Mouse (Mus musculus) forebrain, embryonic 12.5 days (tissue): ENCODE measurements at regions not wholly inside any gene's neighbourhood (a gene's known extent, or its start where the extent isn't known, plus 50 kb on each side); places are given as distances from the start of the nearest gene placed in this dataset.

Experiments used
- ATAC-seq: fragments of 200-750 bp; cut with Nextera tagmentation; 2 replicates; pipeline ENCODE4 v1.8.0; 2017; ENCODE audit warnings: moderate TSS enrichment; ENCODE audit not compliant: low FRiP score
- H3K27ac ChIP-seq: fragments of 300-500 bp; sonication (generic); 2 replicates; pipeline ENCODE4 v1.5.1; 2016; ENCODE audit warnings: mild to moderate bottlenecking
- H3K27me3 ChIP-seq: fragments of 300-500 bp; sonication (generic); 2 replicates; pipeline ENCODE4 v1.6.1; 2016; ENCODE audit warnings: mild to moderate bottlenecking
- H3K36me3 ChIP-seq: fragments of 300-500 bp; sonication (generic); replicated peaks from 2 replicates; pipeline ENCODE4 v1.6.1; 2016; ENCODE audit warnings: mild to moderate bottlenecking
- H3K4me1 ChIP-seq: fragments of 300-500 bp; sonication (generic); 2 replicates; pipeline ENCODE4 v1.6.1; 2016
- H3K4me2 ChIP-seq: fragments of 300-500 bp; sonication (generic); 2 replicates; pipeline ENCODE4 v1.6.1; 2016; ENCODE audit warnings: mild to moderate bottlenecking, moderate library complexity
- H3K4me3 ChIP-seq: fragments of 300-500 bp; sonication (generic); replicated peaks from 2 replicates; pipeline ENCODE4 v1.5.1; 2016; ENCODE audit warnings: mild to moderate bottlenecking
- H3K9ac ChIP-seq: fragments of 300-500 bp; sonication (generic); 2 replicates; pipeline ENCODE4 v1.6.1; 2016; ENCODE audit warnings: mild to moderate bottlenecking
- H3K9me3 ChIP-seq: fragments of 300-500 bp; sonication (generic); 2 replicates; pipeline ENCODE4 v1.6.1; 2016
- WGBS: fragments of 180-500 bp; shearing (Covaris S2); methylation state at CpG from one replicate; pipeline ENCODE4 v1.1.7; 2016; 5-methylcytosine and 5-hydroxymethylcytosine counted together

DNA sequence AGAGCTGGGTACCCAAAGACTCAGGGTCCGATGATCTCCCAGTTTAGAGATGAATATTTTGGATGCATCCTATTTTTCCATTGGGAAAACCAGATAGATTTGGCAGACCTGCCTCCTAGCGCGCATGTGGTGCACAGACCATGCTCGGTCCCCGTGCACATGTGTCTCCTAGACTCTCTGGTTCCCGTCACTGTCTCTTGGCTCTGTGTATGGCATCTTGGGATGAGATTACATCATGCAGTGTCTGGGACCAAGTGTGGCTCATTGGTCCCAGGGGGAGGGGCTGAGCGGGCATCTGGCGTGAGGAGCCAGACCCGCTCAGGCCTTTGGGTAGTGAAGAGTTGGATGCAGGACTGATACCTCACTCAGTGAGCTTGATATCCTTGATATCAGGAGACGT is 204.3 kb upstream of the Msx2 start:
- Histone ChIP-seq H3K9me3 (no peaks in the 10 kb centered on the region), H3K27me3 (peaks cover 17% of the 10 kb centered on the region), H3K36me3 (no peaks in the 10 kb centered on the region), H3K27ac (no peak overlapping the region), H3K4me1 (peaks cover 9% of the 10 kb centered on the region), H3K9ac (no peak overlapping the region), H3K4me3 (no peak overlapping the region), H3K4me2 (no peak overlapping the region)
- WGBS, result 95% methylated on average over 10 of the region's 10 CpGs
- no peak for ATAC-seq

DNA sequence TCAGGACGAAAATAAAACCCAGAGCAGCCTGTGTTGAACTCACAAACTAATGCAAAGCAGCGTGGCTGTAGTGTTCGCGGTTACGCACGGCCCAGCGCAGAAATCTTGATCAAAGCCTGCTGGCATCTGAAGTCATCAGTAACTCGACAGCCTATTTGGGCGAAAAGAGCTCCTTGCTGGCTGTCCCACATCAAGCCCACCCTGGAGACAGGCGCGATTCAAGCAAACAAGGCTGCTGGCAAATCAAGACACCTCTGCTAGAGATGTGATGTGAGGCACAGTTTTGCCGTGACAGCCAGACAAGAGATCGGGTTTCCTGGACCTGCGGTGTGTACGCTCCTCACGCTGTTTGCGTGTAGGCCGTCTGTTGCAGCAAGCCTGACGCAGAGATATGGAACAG is 197.5 kb upstream of the Msx2 start:
- Histone ChIP-seq H3K27ac (no peak overlapping the region), H3K9ac (no peak overlapping the region), H3K4me2 (no peak overlapping the region), H3K9me3 (0 out of 2 replicates have a peak, but pooled peaks cover 5% of the 10 kb centered on the region), H3K36me3 (no peaks in the 10 kb centered on the region), H3K27me3 (no peaks in the 10 kb centered on the region), H3K4me1 (no peaks in the 10 kb centered on the region), H3K4me3 (no peak overlapping the region)
- no peak for ATAC-seq
- 87% methylated on average over 19 of the region's 19 CpGs for WGBS

GRCm38 (mm10) chr13:53667518-53667917 is 194.6 kb upstream of the Msx2 start:
- no peak overlapping the region for H3K27ac ChIP-seq
- no peaks in the 10 kb centered on the region for H3K4me1 ChIP-seq
- no peak overlapping the region for H3K4me2 ChIP-seq
- H3K36me3 ChIP-seq, result no peaks in the 10 kb centered on the region
- 93% methylated on average over 4 of the region's 4 CpGs for WGBS
- ATAC-seq, result no peak
- no peak overlapping the region for H3K9ac ChIP-seq
- no peak overlapping the region for H3K4me3 ChIP-seq
- no peaks in the 10 kb centered on the region for H3K27me3 ChIP-seq
- H3K9me3 ChIP-seq, result 0 out of 2 replicates have a peak, but pooled peaks cover 5% of the 10 kb centered on the region

DNA sequence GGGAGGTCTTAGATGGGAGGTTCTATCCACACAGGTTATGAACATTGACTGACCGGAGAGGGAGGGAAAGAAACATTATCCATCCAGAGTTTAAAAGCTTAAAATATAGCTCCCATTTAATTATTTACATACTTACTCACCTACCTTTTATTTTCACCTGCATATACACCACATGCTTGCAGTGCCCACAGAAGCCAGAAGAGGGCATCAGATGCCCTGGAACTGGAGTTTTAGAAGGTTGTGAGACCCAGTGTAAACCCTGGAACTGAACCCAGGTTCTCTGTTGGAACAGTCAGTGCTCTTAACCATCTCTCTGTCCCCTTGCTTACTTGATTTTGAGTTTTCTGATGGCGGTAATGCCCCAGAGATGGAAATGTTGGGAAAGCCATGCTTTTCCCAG is 192.7 kb upstream of the Msx2 start:
- 86% methylated on average over 2 of the region's 2 CpGs for WGBS
- Histone ChIP-seq H3K4me1 (no peaks in the 10 kb centered on the region), H3K27ac (no peak overlapping the region), H3K4me2 (no peak overlapping the region), H3K36me3 (no peaks in the 10 kb centered on the region), H3K9me3 (0 out of 2 replicates have a peak, but pooled peaks cover 5% of the 10 kb centered on the region), H3K9ac (no peak overlapping the region), H3K4me3 (no peak overlapping the region), H3K27me3 (no peaks in the 10 kb centered on the region)
- no peak for ATAC-seq

DNA sequence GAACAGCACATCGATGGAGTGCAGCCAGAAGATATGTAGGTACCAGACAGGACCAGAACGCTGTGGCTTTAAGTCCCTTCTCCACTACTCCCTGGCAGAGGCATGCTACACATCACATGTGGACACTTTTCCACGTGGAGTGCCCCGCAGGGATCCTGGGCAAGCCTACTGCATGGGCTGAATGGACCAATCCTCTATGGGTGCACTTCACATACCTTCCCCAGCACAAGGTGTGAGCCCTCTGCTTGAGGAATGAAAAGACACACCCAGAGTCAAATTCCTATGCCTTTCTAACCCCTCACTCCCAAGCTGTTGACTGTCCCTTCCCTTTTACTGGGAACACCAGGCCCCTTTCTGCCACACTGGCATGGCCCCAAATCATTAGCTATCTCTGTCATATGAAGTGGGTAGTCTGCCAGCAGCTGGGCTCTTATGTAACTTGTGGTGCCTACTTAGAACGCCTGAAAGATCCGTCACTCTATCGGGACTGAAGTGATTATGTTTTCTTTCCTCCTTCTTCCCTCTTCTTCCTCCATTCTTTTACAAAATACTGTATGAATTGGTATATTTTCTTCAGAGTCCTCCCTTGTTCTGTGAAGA is 191.9 kb upstream of the Msx2 start:
- H3K4me2 ChIP-seq, result no peak overlapping the region
- 0 out of 2 replicates have a peak, but pooled peaks cover 5% of the 10 kb centered on the region for H3K9me3 ChIP-seq
- no peak overlapping the region for H3K4me3 ChIP-seq
- no peaks in the 10 kb centered on the region for H3K4me1 ChIP-seq
- no peaks in the 10 kb centered on the region for H3K36me3 ChIP-seq
- no peaks in the 10 kb centered on the region for H3K27me3 ChIP-seq
- 88% methylated on average over 7 of the region's 7 CpGs for WGBS
- ATAC-seq, result no peak
- H3K27ac ChIP-seq, result no peak overlapping the region
- no peak overlapping the region for H3K9ac ChIP-seq

GRCm38 (mm10) chr13:53652826-53653225 is 180.0 kb upstream of the Msx2 start:
- no peaks in the 10 kb centered on the region for H3K36me3 ChIP-seq
- H3K9me3 ChIP-seq, result no peaks in the 10 kb centered on the region
- no peak overlapping the region for H3K9ac ChIP-seq
- H3K4me1 ChIP-seq, result no peaks in the 10 kb centered on the region
- H3K4me2 ChIP-seq, result no peak overlapping the region
- H3K4me3 ChIP-seq, result no peak overlapping the region
- 0 out of 2 replicates have a peak, but pooled peaks cover 3% of the 10 kb centered on the region for H3K27me3 ChIP-seq
- ATAC-seq, result no peak
- no peak overlapping the region for H3K27ac ChIP-seq
- WGBS, result 57% methylated on average over 4 of the region's 4 CpGs

- 91% methylated on average over 15 of the region's 15 CpGs for WGBS
- no peaks in the 10 kb centered on the region for H3K27me3 ChIP-seq
- no peak for ATAC-seq
- no peaks in the 10 kb centered on the region for H3K9me3 ChIP-seq
- no peaks in the 10 kb centered on the region for H3K36me3 ChIP-seq
- H3K27ac ChIP-seq, result no peak overlapping the region
- no peak overlapping the region for H3K4me2 ChIP-seq
- no peaks in the 10 kb centered on the region for H3K4me1 ChIP-seq
- H3K4me3 ChIP-seq, result no peak overlapping the region
- no peak overlapping the region for H3K9ac ChIP-seq
Measured at GRCm38 (mm10) chr13:53648353-53648752, 175.5 kb upstream of the Msx2 start.

DNA sequence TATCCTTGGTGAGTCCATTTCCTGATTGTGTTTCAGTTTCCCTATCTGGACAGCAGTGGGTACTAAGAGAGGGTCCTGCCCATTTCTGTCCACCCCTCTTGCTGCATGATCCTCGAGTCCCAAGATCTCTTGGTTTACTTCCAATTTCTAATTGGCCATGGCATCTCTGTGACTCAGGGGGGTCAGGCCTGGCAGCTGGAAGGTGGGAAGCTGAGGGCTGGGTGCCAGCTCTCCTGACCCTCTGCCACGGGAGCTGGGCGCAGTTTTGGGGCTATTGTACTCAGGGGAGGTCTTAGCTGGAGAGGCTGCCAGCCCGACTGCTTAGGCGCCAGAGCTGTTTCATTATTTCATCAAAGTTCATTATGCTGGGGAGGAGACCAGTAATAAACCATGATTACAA is 169.7 kb upstream of the Msx2 start:
- no peaks in the 10 kb centered on the region for H3K36me3 ChIP-seq
- H3K27ac ChIP-seq, result no peak overlapping the region
- no peaks in the 10 kb centered on the region for H3K4me1 ChIP-seq
- peaks cover 10% of the 10 kb centered on the region; the same call in 1 of the 2 replicates for H3K27me3 ChIP-seq
- ATAC-seq, result no peak
- 70% methylated on average over 5 of the region's 5 CpGs for WGBS
- no peaks in the 10 kb centered on the region for H3K9me3 ChIP-seq
- H3K4me2 ChIP-seq, result no peak overlapping the region
- no peak overlapping the region for H3K4me3 ChIP-seq
- no peak overlapping the region for H3K9ac ChIP-seq

GRCm38 (mm10) chr13:53639584-53639983 is 166.7 kb upstream of the Msx2 start:
- no peak for ATAC-seq
- Histone ChIP-seq H3K36me3 (no peaks in the 10 kb centered on the region), H3K27me3 (peaks cover 24% of the 10 kb centered on the region), H3K4me3 (no peak overlapping the region), H3K27ac (no peak overlapping the region), H3K9ac (no peak overlapping the region), H3K9me3 (no peaks in the 10 kb centered on the region), H3K4me2 (no peak overlapping the region), H3K4me1 (0 out of 2 replicates have a peak, but pooled peaks cover 2% of the 10 kb centered on the region)
- 82% methylated on average over 5 of the region's 5 CpGs for WGBS

GRCm38 (mm10) chr13:53639115-53639514 is 166.2 kb upstream of the Msx2 start:
- no peak overlapping the region for H3K4me2 ChIP-seq
- H3K9ac ChIP-seq, result no peak overlapping the region
- no peaks in the 10 kb centered on the region for H3K9me3 ChIP-seq
- WGBS, result 83% methylated on average over 10 of the region's 10 CpGs
- H3K36me3 ChIP-seq, result no peaks in the 10 kb centered on the region
- peaks cover 24% of the 10 kb centered on the region for H3K27me3 ChIP-seq
- no peak overlapping the region for H3K27ac ChIP-seq
- no peak for ATAC-seq
- H3K4me3 ChIP-seq, result no peak overlapping the region
- 0 out of 2 replicates have a peak, but pooled peaks cover 5% of the 10 kb centered on the region for H3K4me1 ChIP-seq

DNA sequence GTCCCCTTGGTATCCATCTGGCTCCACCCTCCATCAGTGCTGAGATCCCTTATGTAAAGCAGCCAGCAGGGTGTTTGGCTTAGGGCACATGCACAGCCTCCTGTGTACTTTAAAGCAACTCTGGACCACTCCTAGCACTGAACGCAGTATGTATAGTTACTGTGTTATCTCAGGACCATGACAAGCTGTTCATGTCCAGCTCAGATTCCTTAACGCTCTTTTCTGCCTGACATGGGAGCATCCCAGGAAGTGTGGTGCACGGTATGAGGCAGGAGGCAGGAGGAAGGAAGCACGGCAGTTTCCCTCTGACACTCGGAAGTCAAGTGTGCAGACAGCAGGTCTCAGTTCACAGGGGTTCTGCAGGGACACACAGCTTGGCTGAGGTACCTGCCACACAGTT is 163.1 kb upstream of the Msx2 start:
- no peak for ATAC-seq
- H3K27ac ChIP-seq, result no peak overlapping the region
- H3K36me3 ChIP-seq, result no peaks in the 10 kb centered on the region
- H3K9ac ChIP-seq, result no peak overlapping the region
- H3K9me3 ChIP-seq, result no peaks in the 10 kb centered on the region
- H3K27me3 ChIP-seq, result peaks cover 37% of the 10 kb centered on the region
- no peak overlapping the region for H3K4me3 ChIP-seq
- H3K4me2 ChIP-seq, result no peak overlapping the region
- H3K4me1 ChIP-seq, result 0 out of 2 replicates have a peak, but pooled peaks cover 5% of the 10 kb centered on the region
- WGBS, result 82% methylated on average over 5 of the region's 5 CpGs

- Histone ChIP-seq H3K36me3 (no peaks in the 10 kb centered on the region), H3K4me1 (0 out of 2 replicates have a peak, but pooled peaks cover 5% of the 10 kb centered on the region), H3K27ac (no peak overlapping the region), H3K27me3 (peaks cover 43% of the 10 kb centered on the region; the same call in 1 of the 2 replicates), H3K4me3 (no peak overlapping the region), H3K9me3 (no peaks in the 10 kb centered on the region), H3K9ac (no peak overlapping the region), H3K4me2 (no peak overlapping the region)
- peak; percentile 39; the same call in 1 of the 2 replicates for ATAC-seq
- WGBS, result 32% methylated on average over 9 of the region's 9 CpGs
Measured at GRCm38 (mm10) chr13:53634637-53635203, 161.8 kb upstream of the Msx2 start.

GRCm38 (mm10) chr13:53598050-53598449 is 125.2 kb upstream of the Msx2 start:
- no peaks in the 10 kb centered on the region for H3K9me3 ChIP-seq
- no peaks in the 10 kb centered on the region for H3K36me3 ChIP-seq
- peaks cover 3% of the 10 kb centered on the region for H3K4me1 ChIP-seq
- H3K27ac ChIP-seq, result no peak overlapping the region
- no peak overlapping the region for H3K9ac ChIP-seq
- ATAC-seq, result no peak
- H3K4me2 ChIP-seq, result no peak overlapping the region
- 64% methylated on average over 10 of the region's 10 CpGs for WGBS
- H3K27me3 ChIP-seq, result peaks cover 46% of the 10 kb centered on the region
- no peak overlapping the region for H3K4me3 ChIP-seq
